Mouse (Mus musculus): ENCODE measurements around the gene Aifm2.

The Aifm2 gene

GRCm38 (mm10) chr10:61715996-61716864, 1.2 kb downstream of the Aifm2 start:
- DNase-seq (ENCODE audit: low spot score in 2 of 2) = no peak

GRCm38 (mm10) chr10:61717406-61718296, 2.6 kb downstream of the Aifm2 start:
- no peak for DNase-seq (ENCODE audit: low spot score in 2 of 2)

GRCm38 (mm10) chr10:61720331-61720730, 5.3 kb downstream of the Aifm2 start:
- DNase-seq (ENCODE audit: low spot score in 2 of 2) = no peak

- no peak for DNase-seq (ENCODE audit: low spot score in 2 of 2)
Measured at GRCm38 (mm10) chr10:61722215-61722614, 7.2 kb downstream of the Aifm2 start.

- DNase-seq (ENCODE audit: low spot score in 2 of 2) = no peak
Measured at GRCm38 (mm10) chr10:61723271-61723670, 8.2 kb downstream of the Aifm2 start.

- DNase-seq (ENCODE audit: low spot score in 2 of 2) = no peak
Measured at GRCm38 (mm10) chr10:61729181-61729580, 14.1 kb downstream of the Aifm2 start.

GRCm38 (mm10) chr10:61730171-61730570, 15.1 kb downstream of the Aifm2 start:
- no peak for DNase-seq (ENCODE audit: low spot score in 2 of 2)

- no peak for DNase-seq (ENCODE audit: low spot score in 2 of 2)
Measured at GRCm38 (mm10) chr10:61734377-61734776, 19.3 kb downstream of the Aifm2 start.

GRCm38 (mm10) chr10:61736671-61737078, 21.6 kb downstream of the Aifm2 start:
- DNase-seq (ENCODE audit: low spot score in 2 of 2) = no peak

GRCm38 (mm10) chr10:61737537-61737936, 22.5 kb downstream of the Aifm2 start:
- no peak for DNase-seq (ENCODE audit: low spot score in 2 of 2)

- no peak for DNase-seq (ENCODE audit: low spot score in 2 of 2)
Measured at GRCm38 (mm10) chr10:61738126-61738525, 23.1 kb downstream of the Aifm2 start.

- no peak for DNase-seq (ENCODE audit: low spot score in 2 of 2)
Measured at GRCm38 (mm10) chr10:61741306-61741705, 26.2 kb downstream of the Aifm2 start.

- no peak for DNase-seq (ENCODE audit: low spot score in 2 of 2)
Measured at GRCm38 (mm10) chr10:61741873-61742272, 26.8 kb downstream of the Aifm2 start.

GRCm38 (mm10) chr10:61742336-61742735, 27.3 kb downstream of the Aifm2 start:
- no peak for DNase-seq (ENCODE audit: low spot score in 2 of 2)

GRCm38 (mm10) chr10:61745133-61745532, 30.1 kb downstream of the Aifm2 start:
- no peak for DNase-seq (ENCODE audit: low spot score in 2 of 2)

GRCm38 (mm10) chr10:61747302-61747701, 32.2 kb downstream of the Aifm2 start:
- no peak for DNase-seq (ENCODE audit: low spot score in 2 of 2)

- no peak for DNase-seq (ENCODE audit: low spot score in 2 of 2)
Measured at GRCm38 (mm10) chr10:61750014-61750413, 35.0 kb downstream of the Aifm2 start.

GRCm38 (mm10) chr10:61751534-61752219, 36.6 kb downstream of the Aifm2 start:
- no peak for DNase-seq (ENCODE audit: low spot score in 2 of 2)

GRCm38 (mm10) chr10:61753071-61753470, 38.0 kb downstream of the Aifm2 start:
- DNase-seq (ENCODE audit: low spot score in 2 of 2) = no peak

- no peak for DNase-seq (ENCODE audit: low spot score in 2 of 2)
Measured at GRCm38 (mm10) chr10:61757022-61757421, 42.0 kb downstream of the Aifm2 start.

- DNase-seq (ENCODE audit: low spot score in 2 of 2) = no peak
Measured at GRCm38 (mm10) chr10:61758904-61759303, 43.8 kb downstream of the Aifm2 start.

- DNase-seq (ENCODE audit: low spot score in 2 of 2) = no peak
Measured at GRCm38 (mm10) chr10:61759869-61760268, 44.8 kb downstream of the Aifm2 start.
